Mouse (Mus musculus) cerebellum, adult 8-10 months (tissue): Measurements from ENCODE around the gene Adprm.

Source experiments
- DNase-seq: peaks from one replicate; pipeline ENCODE4 v3.0.0; 2022

Gene Adprm

DNA sequence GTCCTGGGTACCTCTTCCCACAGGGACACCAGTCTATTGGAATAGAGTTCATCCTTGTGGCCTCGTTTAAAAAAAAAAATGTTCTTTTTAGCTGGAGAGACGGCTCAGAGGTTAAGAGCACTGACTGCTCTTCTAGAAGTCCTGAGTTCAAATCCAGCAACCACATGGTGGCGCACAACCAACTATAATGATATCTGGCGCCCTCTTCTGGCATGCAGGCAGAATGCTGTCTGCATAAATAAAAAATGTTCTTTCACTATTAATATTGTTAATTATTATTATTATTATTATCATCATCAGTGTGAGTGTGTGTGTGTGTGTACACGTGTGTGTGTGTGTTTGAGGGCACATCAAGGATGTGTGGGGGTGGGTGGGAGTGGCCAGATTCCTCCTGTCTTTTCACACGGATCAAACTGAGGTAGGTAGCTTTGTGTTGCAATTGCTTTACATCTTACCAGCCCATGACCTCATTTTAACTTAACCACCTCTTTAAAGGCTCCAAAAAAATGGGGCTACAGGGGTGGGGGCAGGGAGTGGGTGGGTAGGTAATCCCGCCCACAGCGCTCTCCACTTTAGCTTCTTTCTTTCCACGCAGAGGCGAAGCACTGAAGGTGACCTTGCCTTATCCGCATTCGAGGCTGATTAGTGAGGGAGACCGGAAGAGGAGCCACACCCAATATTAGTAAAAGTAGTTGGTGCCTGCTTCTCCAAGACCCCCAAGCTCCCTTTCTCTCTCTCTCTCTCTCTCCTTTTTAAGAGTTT lies 29.9 kb downstream of the Adprm start:
- no peak for DNase-seq

DNA sequence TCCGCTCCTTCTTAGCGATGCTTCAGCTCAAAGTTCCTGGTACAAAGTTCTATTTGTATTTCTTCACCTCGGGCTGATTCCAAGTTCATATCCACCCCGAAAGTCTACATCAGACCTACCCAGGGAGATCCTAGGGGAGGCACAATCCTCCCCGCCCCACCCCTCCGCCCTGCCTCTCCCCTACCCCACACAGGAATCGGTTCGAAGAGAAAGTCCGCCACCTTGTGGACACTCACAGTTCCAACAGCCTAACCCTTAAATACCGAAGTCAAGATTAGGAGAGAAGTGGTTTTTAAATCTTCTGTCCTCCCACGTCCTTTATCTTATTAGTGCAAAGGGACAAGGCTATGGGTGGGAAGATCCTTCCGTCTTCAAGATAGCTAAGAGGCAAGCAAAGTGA lies 31.4 kb downstream of the Adprm start:
- peak; percentile 60 for DNase-seq

DNA sequence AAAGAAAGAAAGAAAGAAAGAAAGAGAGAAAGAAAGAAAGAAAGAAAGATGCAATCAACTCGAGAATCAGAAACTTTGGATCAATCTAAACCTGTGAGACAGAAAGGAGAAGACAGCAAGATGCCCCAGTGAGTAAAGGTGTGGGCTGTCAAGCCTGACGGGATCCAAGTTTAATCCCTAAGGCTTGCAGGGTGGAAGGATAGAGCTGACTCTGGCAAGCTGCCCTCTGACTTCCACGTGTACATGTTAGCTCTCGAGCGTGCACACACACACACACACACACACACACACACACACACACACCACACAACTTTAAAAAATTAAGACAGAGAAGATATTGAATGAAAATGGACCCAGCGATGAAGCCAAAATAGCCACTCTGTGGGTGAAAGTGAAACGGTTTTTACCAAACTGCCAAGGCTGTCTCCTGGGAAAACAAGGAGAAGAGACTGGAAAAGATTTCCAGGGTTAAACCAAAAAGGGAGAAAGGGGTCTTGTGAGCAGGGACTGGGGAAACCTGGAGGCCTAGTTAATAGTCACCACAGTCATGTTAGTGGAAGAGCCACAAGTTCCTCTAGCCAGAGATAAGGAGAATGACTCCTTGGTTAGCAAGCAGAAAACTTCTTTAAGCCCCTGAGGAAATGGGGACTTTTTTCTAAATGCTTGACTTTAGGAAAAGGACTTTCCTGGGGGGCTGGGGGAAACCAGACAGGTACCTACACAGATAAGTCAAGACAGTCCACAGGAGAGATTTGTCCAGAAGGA lies 32.5 kb downstream of the Adprm start:
- no peak for DNase-seq

DNA sequence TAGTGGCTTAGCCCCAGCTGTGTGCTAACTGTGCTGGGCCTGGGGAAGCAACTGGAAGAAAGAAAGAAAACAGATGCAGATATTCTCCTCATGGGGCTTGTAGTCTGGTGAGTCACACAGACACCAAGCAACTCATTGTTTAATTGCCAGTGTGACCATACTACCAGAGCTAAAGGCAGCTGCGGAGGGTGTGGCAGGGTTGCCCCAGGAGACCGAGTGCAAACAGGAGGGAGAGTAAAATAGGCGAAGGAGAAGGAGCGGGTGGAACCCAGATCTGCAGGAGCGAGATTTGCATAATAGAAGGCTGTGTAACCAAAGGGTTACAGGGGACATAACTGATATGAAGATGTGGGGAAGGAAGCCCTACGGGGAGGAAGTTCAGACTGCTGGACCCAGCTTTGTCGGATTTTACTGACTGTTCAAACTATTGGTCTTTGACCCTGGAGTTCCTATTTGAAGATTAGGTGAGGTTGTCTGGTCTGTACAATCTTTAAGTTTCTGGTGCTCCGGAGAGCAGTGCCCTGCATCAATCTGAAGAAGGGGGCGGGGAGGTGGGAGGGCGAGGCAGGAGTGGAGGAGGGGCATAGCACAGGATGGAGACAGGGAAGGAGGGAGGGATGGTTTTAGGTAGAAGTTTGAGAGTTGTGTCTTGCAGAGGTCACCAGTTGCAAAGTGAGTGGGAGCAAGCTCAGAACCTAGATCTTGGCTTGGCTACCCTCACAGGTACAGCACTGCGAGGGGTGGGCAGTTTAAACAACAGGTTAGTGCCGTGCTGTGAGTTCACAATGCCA lies 34.4 kb downstream of the Adprm start:
- DNase-seq: no peak

DNA sequence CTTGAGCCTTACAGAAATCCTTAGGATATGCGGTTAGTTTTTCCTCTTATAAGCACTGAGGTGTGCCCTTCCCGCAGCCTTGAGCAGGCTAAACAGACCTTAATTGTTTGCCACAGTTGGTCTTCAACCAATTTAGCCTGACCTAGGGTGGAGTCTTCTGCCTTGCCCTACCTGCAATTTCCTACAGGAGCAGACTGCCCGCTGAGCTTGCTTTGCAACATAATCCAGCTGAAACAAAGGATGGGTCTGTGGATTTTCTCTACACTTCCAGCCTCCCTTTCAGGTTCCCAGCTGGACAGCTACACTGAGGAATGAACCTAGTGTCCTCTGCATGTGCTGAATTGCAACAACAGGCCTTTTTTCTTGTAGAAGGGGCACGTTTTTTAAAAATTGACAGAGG lies 40.8 kb downstream of the Adprm start:
- no peak for DNase-seq

DNA sequence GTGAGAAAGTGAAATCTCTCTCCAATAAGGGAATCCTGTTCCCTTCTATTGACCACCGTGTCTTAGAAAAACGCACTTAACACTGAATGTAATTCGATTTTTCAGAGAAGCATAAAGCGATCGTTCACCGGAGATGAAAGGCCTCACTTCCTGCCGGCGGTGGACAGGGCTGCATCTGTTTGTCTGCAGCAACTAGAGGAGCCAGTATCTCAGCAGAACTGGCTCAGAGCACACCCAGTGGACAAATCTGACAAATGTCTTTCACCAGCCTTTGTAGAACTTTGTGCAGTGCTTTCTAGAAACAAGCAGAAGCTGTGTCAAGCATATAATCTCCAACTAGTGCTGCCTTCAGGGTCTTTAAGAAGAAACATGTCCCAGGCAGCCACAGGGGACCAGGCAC lies 42.0 kb downstream of the Adprm start:
- DNase-seq: no peak

DNA sequence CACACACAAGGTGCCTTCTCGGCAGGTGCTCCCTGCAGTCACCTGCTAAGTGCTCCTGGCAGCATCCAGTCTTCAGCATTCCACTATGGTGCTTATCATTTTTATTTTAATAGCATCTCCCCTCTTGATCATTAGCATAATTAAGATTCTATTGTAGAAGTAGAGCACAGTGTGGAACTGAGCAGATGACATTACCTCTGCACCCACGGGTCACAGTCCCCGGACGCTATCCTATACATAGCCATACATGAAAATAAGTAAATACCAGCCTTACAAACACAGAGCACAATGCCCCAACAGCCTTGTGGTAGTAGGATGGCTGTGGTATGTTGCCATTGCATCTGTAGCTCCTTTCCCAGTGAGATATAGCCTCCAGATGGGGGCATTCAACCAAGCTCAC lies 43.9 kb downstream of the Adprm start:
- no peak for DNase-seq

DNA sequence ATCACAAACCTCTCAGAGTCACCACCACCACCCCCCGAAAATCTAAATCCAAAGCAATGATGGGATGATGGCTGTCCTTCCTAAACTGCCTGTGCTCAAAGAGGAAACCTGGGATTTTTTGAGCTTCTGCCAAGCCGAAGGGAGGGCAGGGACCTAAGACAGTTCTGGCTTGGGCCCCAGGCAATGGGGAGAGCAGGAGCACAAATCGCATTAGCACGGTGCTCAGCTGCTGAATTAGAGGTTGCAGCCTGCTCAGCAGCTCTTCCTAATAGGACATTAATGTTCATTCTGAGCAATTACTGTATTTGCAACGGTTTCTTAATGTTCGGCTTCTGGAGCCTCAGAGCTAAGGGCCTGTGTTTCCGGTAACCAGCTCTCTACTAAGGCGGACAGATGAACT lies 44.4 kb downstream of the Adprm start:
- no peak for DNase-seq

DNA sequence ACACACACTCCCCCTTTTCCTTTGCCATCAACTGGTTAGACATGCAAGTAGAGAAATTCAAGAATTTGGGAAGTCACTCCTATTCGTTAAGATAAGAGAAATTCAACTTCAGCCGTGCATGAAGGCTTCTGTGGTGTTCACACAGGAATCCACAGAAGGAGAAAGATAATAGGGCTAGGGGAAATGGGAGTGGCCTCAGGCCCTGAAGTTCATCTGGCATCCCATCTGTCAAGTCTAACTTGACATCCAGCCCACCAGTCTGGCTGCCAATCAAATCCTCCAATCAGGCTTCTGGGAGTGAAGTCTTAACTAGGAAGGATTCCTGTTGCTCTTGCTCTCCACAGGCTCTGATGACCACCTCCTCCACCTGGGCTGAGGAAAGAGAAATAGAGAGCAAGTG lies 49.5 kb downstream of the Adprm start:
- DNase-seq: no peak

DNA sequence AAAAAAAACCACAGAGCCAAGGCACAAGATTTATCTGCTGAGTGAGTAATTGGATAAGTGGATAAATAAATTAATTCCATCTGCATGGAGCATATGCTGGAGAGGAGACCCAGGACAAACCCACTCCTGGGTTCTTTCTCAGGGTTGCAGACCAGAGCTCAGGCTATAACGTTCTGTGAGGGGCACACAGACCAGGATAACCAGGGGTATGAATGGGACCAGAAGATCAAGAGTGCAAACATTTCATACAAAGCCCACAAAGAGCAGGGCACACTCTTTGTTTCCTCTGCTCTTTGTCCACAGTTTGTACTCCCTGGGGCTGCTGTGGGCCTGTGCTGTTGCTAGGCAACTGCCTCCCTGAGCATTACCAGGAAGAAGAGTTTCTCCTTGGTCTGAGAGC lies 50.7 kb downstream of the Adprm start:
- no peak for DNase-seq

DNA sequence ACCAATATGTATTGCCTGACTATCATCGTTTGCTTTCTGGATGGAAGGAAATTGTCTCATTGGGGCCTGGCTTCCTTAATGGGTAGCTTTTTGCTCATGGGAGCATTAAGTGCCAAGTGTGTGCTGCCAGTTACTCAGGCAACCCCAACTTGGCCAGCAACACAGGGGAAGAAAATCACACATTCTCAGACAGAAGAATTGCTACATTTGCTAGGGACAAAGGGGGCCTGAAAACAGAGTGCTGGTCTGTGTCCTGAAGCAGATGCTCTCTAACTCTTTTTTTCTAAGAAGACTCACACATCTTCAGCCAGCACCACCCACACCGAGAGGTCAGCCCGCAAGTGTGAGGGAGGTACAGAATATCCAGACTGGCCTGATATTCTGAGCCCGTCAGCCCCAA lies 51.7 kb downstream of the Adprm start:
- DNase-seq: no peak

DNA sequence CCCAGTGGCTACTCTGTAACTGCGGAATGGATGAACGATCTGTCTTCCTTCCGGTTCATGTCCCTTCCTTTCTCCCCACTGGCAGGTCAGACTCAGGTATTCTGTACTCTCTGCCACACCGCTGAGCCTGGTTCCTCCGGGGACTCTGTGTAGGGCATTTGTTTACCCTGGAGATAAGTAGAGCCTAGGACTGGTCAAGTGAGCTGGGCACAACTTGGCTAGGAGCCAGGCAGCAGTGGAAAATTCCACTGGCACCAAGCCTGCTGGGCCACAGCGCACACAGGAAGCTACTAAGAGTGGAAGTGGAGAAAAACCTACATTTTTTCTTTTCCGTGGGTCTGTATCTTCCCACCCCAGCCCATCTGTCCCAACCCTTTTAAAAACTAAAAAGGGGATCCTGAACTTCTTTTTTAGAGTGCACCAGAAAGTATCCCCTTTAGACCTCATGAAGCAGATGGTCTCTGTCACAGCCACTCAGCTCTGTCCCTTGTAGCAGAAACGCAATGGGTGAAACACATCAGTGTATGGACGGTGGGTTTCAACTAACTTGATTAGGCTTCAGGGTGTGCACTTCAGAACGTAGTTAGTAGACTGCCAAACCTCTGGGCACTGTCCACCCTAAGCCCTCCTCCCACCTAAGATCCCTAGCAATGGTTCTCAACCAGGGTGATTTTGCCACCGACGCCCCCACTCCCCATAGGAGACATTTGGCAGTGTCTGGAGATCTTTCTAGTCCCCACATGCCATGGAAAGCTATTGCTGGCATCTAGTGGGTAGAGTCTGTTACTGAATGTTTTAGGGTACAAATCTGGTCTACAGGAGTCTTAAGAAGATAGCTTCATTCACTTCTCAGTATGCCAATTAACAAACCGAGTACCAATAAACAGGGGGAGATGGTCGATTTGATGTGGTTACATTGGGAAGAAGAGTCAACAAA lies 53.7 kb downstream of the Adprm start:
- peak; percentile 47 for DNase-seq

DNA sequence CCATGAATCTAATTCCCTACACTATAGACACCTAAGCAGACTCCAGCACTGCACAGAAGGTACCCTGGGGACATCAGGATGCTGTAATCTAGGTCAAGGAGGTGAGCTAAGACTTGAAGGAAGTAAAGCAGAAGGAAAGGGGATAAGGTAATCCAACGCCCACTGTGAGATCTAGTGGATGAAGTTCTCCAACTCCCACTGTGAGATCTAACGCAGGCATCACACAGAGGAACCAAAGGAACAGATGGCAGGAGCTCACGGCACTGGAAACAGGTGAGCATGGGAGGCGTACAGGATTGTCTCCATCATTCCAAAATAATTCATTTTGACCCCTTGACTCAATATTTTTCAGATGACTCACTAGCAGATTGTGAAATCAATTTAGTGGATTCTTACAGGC lies 55.9 kb downstream of the Adprm start:
- no peak for DNase-seq

DNA sequence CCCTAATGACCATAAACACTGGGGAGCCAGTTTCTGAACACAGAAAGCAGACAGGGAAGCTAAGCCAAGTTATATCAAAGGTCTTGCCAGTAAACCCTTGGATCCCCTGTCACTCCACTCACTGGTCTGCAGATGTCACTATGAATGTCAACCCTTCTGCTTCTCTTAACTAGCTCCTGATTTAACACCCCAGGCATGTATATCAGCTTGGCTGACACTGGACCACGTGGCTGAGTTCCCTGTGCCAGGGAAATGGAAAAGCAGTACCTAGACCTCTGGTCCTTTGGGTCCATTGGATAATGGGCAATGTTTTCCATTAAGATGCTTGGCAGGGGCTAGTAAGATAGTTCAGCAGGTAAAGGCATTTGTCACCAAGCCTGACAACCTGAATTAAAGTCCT lies 58.7 kb downstream of the Adprm start:
- no peak for DNase-seq

DNA sequence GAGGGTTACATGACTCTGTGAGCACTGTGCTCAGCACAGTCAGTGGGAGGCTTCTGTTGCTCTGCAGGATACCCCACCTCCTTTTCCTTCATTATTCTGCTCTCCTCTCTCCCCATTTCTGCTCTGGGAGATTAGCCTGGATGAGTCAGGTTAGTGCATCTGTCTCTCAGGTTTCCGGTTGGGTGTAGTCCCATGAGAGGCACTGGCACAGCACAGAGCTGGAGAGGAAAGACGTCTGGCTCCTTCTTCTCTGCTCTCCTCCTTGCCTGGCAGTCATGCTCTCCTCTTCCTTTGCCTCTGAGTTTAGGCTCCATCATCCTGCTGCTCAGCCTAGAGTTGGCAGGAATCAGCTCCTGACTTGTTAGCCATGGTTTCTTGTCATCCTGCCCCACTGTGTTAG lies 60.2 kb downstream of the Adprm start:
- no peak for DNase-seq
